In the genomic region with DNA sequence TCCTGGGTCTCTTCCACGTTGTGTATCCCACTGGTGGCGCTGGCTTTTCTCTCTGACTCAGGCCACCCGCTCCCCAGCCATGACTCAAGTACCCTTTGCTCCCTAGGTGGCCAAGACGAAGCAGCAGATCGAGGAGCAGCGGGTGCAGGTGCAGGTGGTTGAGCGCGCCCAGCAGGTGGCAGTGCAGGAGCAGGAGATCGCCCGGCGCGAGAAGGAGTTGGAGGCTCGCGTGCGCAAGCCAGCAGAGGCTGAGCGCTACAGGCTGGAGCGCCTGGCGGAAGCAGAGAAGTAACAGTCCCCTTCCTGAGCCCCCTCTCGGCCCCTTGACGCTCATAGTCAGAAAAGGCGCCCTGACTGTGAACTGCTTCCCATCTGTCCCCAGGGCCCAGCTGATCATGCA, we compare ENCODE assay signal across 8 mouse cellular contexts. TPM values are rescaled to one million over a fixed set of nuclear protein-coding genes. Genes with fewer than 3 reads are reported as not detected.
DNase-seq lines count a peak whose midpoint lies in the region; ATAC-seq lines count a peak whose summit lies in the region.

No protein-coding gene starts in this region.

- H3K4me1 ChIP-seq in hindbrain, embryonic 16.5 days (ENCODE audit: control insufficient read depth, insufficient read depth, low read depth, low read length): peaks cover 20% of the 10 kb centered on the region

- DNase-seq in T-cell, adult 2 months (ENCODE audit: low spot score): peak; percentile 91
- DNase-seq in cerebellum, postnatal 25 days: peak; percentile 87 to 90
- peak; percentile 81 to 82 for DNase-seq in frontal cortex, postnatal 36 days (ENCODE audit: low spot score in 2 of 2)
- peak; percentile 87 to 88 for DNase-seq in left cerebral cortex, postnatal 25 days (ENCODE audit: low spot score in 2 of 2)
- peak; percentile 73 to 77 for DNase-seq in right cerebral cortex, postnatal 36 days (ENCODE audit: low spot score in 2 of 2)
- DNase-seq in yolk sac, embryonic 10.5 days (ENCODE audit: low spot score): peak; percentile 88

- H3K9me3 ChIP-seq in hindbrain, embryonic 16.5 days (ENCODE audit: control insufficient read depth, low read length): no peaks in the 10 kb centered on the region

- intact Hi-C loops in left cerebral cortex, postnatal 25 days (cut with DNase I): loop anchor here (10.0 kb wide), 1 partner anchor 145 kb away; the partner anchor contains the start of gene Gnl1

- peak overlapping the region; percentile 2; the same call in 1 of the 2 replicates for H3K4me2 ChIP-seq in hindbrain, embryonic 16.5 days (ENCODE audit: low read length)

- H3K4me3 ChIP-seq in hindbrain, embryonic 16.5 days (ENCODE audit: low read length): no peak overlapping the region

- H3K9ac ChIP-seq in hindbrain, embryonic 16.5 days (ENCODE audit: low read depth, low read length): peak overlapping the region; percentile 47; the same call in 1 of the 2 replicates

- WGBS in hindbrain, embryonic 16.5 days: 2% methylated on average over 21 of the region's 21 CpGs

- H3K27ac ChIP-seq in hindbrain, embryonic 16.5 days (ENCODE audit: low read depth, low read length): peak overlapping the region; percentile 3; the same call in 1 of the 2 replicates

- H3K36me3 ChIP-seq in hindbrain, embryonic 16.5 days (ENCODE audit: control insufficient read depth, insufficient read depth, low read length): peaks cover 46% of the 10 kb centered on the region

- peak; percentile 32; the same call in 1 of the 2 replicates for ATAC-seq in hindbrain, embryonic 16.5 days
- peak; percentile 90 for ATAC-seq in megakaryocyte-erythroid progenitor cell, adult 5-6 weeks (replicated peaks; ENCODE audit: low FRiP score, low TSS enrichment, poor library complexity, severe bottlenecking)

- no peaks in the 10 kb centered on the region for H3K27me3 ChIP-seq in hindbrain, embryonic 16.5 days (replicated peaks; ENCODE audit: control insufficient read depth, insufficient read depth, low read length)

RNA-seq across cellular contexts. Expression of gene Flot1, which starts 6.7 kb away (rescaled TPM):
- polyA plus RNA-seq in hindbrain, embryonic 16.5 days (2015; fragmentation: Nextera tagmentation; extraction: Ambion mirVana): 131 and 150 TPM in 2 replicates
- 100 to 1,000 TPM; 120 to 137 TPM for total RNA-seq in left cerebral cortex, postnatal 25 days (2021)
- 68.3 and 99.7 TPM in 2 replicates for total RNA-seq in megakaryocyte-erythroid progenitor cell, adult 5-6 weeks (2014; fragmentation: Nextera tagmentation)
- total RNA-seq in megakaryocyte-erythroid progenitor cell, adult 5-6 weeks (2017): 73.0 and 82.4 TPM in 2 replicates

RNA-seq across cellular contexts. Expression of gene Ier3, which starts 8.3 kb away (rescaled TPM):
- polyA plus RNA-seq in hindbrain, embryonic 16.5 days (2015; fragmentation: Nextera tagmentation; extraction: Ambion mirVana): 14.5 and 17.2 TPM in 2 replicates
- total RNA-seq in left cerebral cortex, postnatal 25 days (2021): 10 to 100 TPM; 11.2 to 12.5 TPM
- 9.4 and 18.1 TPM in 2 replicates for total RNA-seq in megakaryocyte-erythroid progenitor cell, adult 5-6 weeks (2014; fragmentation: Nextera tagmentation)
- 16.1 and 18.2 TPM in 2 replicates for total RNA-seq in megakaryocyte-erythroid progenitor cell, adult 5-6 weeks (2017)

RNA-seq across cellular contexts. Expression of gene Tubb5, which starts 8.4 kb away (rescaled TPM):
- polyA plus RNA-seq in hindbrain, embryonic 16.5 days (2015; fragmentation: Nextera tagmentation; extraction: Ambion mirVana): 1,705 and 1,762 TPM in 2 replicates
- total RNA-seq in left cerebral cortex, postnatal 25 days (2021): 100 to 1,000 TPM; 492 to 522 TPM
- 823 and 947 TPM in 2 replicates for total RNA-seq in megakaryocyte-erythroid progenitor cell, adult 5-6 weeks (2014; fragmentation: Nextera tagmentation)
- 678 and 844 TPM in 2 replicates for total RNA-seq in megakaryocyte-erythroid progenitor cell, adult 5-6 weeks (2017)

RNA-seq across cellular contexts. Expression of gene Mdc1, which starts 11.6 kb away (rescaled TPM):
- 9.3 and 11.2 TPM in 2 replicates for polyA plus RNA-seq in hindbrain, embryonic 16.5 days (2015; fragmentation: Nextera tagmentation; extraction: Ambion mirVana)
- total RNA-seq in left cerebral cortex, postnatal 25 days (2021): 10 to 100 TPM in 1 of 2 experiments, 1 to 10 TPM in 1; 9.7 to 12.0 TPM
- 71.8 and 74.8 TPM in 2 replicates for total RNA-seq in megakaryocyte-erythroid progenitor cell, adult 5-6 weeks (2014; fragmentation: Nextera tagmentation)
- 18.4 and 19.8 TPM in 2 replicates for total RNA-seq in megakaryocyte-erythroid progenitor cell, adult 5-6 weeks (2017)

RNA-seq across cellular contexts. Expression of gene Nrm, which starts 31.4 kb away (rescaled TPM):
- 20.8 and 22.3 TPM in 2 replicates for polyA plus RNA-seq in hindbrain, embryonic 16.5 days (2015; fragmentation: Nextera tagmentation; extraction: Ambion mirVana)
- total RNA-seq in left cerebral cortex, postnatal 25 days (2021): 1 to 10 TPM; 3.2 to 3.6 TPM
- 27.0 and 32.4 TPM in 2 replicates for total RNA-seq in megakaryocyte-erythroid progenitor cell, adult 5-6 weeks (2014; fragmentation: Nextera tagmentation)
- 15.0 and 26.4 TPM in 2 replicates for total RNA-seq in megakaryocyte-erythroid progenitor cell, adult 5-6 weeks (2017)
